Mouse (Mus musculus) heart, postnatal 25 days (tissue): Measurements from ENCODE around the gene Cdh22. TPM values are rescaled to one million over a fixed set of nuclear protein-coding genes. Genes with fewer than 3 reads are reported as not detected.

Experiments
- DNase-seq: peaks from one replicate; pipeline ENCODE4 v3.0.0; 2022; ENCODE audit warnings: low spot score
- intact Hi-C: fragments of 180-260 bp; cut with DNase I; formaldehyde crosslinking; loops from one replicate; pipeline ENCODE4 v1.15.1; 2025
- total RNA-seq, 2 experiments: library from RNA; stranded (reverse); gene quantifications; 2 replicates each; pipeline ENCODE4 v1.2.3; 2021

The Cdh22 gene
- total RNA-seq, 2 experiments from 2014 or later = 0.36 to 0.42 TPM

GRCm38 (mm10) chr2:165215103-165215951, 19.3 kb downstream of the Cdh22 start:
- intact Hi-C loops = no loop called here
- DNase-seq = no peak

GRCm38 (mm10) chr2:165211426-165212079, 23.1 kb downstream of the Cdh22 start:
- intact Hi-C loops = no loop called here
- no peak for DNase-seq

- intact Hi-C loops = no loop called here
Observed at GRCm38 (mm10) chr2:165210948-165211347, 23.7 kb downstream of the Cdh22 start.

GRCm38 (mm10) chr2:165207689-165208088, 27.0 kb downstream of the Cdh22 start:
- intact Hi-C loops = no loop called here
- DNase-seq = no peak

More at GRCm38 (mm10) chr2:165210948-165211347, 23.7 kb downstream of the Cdh22 start:
- DNase-seq = no peak

- intact Hi-C loops = no loop called here
- no peak for DNase-seq
Observed at GRCm38 (mm10) chr2:165207086-165207485, 27.6 kb downstream of the Cdh22 start.

GRCm38 (mm10) chr2:165205486-165205885, 29.2 kb downstream of the Cdh22 start:
- intact Hi-C loops = no loop called here

GRCm38 (mm10) chr2:165204931-165205330, 29.7 kb downstream of the Cdh22 start:
- intact Hi-C loops = no loop called here
- DNase-seq = no peak

More at GRCm38 (mm10) chr2:165205486-165205885, 29.2 kb downstream of the Cdh22 start:
- no peak for DNase-seq

GRCm38 (mm10) chr2:165201761-165202751, 32.6 kb downstream of the Cdh22 start:
- no peak for DNase-seq
- intact Hi-C loops = no loop called here

GRCm38 (mm10) chr2:165197546-165197945, 37.1 kb downstream of the Cdh22 start:
- intact Hi-C loops = no loop called here
- no peak for DNase-seq

- no peak for DNase-seq
- intact Hi-C loops = no loop called here
Observed at GRCm38 (mm10) chr2:165195411-165196182, 39.1 kb downstream of the Cdh22 start.

- DNase-seq = no peak
- intact Hi-C loops = no loop called here
Observed at GRCm38 (mm10) chr2:165191483-165191882, 43.2 kb downstream of the Cdh22 start.

- DNase-seq = no peak
- intact Hi-C loops = no loop called here
Observed at GRCm38 (mm10) chr2:165189546-165189945, 45.1 kb downstream of the Cdh22 start.

GRCm38 (mm10) chr2:165187648-165188380, 46.8 kb downstream of the Cdh22 start:
- no peak for DNase-seq
- intact Hi-C loops = no loop called here

- DNase-seq = no peak
- intact Hi-C loops = no loop called here
Observed at GRCm38 (mm10) chr2:165184015-165184633, 50.5 kb downstream of the Cdh22 start.

GRCm38 (mm10) chr2:165182085-165182976, 52.3 kb downstream of the Cdh22 start:
- intact Hi-C loops = no loop called here
- no peak for DNase-seq

- intact Hi-C loops = no loop called here
- no peak for DNase-seq
Observed at GRCm38 (mm10) chr2:165179231-165179630, 55.4 kb downstream of the Cdh22 start.

- no peak for DNase-seq
- intact Hi-C loops = no loop called here
Observed at GRCm38 (mm10) chr2:165176965-165177364, 57.7 kb downstream of the Cdh22 start.
